Mouse (Mus musculus) embryo, embryonic 10.5 days (tissue): ENCODE results near the gene Atp2a2.
A peak's percentile ranks its signal among the peaks of the same experiment; 100 is the strongest.

ENCODE experiments used
- DNase-seq: peaks from one replicate; pipeline ENCODE4 v3.0.0-alpha.2; 2015; ENCODE audit warnings: low spot score

Gene Atp2a2

DNA sequence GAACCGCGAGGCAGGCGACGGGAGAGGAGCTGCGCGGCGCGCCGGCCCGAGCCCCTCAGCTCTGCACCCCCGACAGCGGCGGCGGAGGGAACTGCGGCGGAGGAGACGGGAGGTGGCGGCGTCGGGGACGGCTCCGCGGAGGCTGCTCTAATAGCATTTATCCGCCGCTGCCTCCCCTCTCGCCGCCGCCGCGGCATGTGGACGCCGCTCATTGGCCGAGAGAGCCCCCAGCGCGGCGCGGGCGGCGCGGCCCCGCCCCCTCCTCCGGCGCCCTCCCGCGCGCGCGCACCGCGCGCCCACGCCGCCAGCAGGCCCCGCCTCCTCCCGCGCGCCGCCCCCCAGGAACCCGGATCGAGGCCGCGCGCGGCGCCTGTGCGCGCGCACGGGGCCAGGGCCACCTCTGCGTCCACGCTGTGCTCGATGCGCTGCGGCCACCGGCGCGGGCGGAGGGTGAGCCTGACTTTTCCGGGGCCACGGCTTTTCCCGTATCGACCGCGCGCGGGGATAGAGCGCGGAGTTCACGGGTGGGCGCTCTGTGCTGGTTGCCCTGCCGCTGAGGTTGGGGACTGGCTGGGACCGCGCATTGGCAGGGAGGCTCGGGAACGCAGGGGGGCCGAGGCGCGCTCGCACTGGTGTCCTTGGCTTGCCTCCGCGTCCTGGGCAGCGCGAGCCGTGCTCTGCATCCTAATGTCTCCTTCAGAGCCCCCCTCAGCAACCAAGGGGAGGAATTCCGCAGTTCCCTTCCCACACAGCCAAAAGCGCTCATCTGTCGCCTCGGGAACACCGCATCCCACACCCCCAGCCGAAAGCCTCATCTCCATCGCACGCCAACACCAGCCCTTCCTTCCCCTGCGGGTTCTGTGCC, at the start of gene Atp2a2:
Gene Atp2a2, minus strand, starts transcription at position 149 of the 865 bp plus-strand sequence.
- DNase-seq = peak; percentile 95

DNA sequence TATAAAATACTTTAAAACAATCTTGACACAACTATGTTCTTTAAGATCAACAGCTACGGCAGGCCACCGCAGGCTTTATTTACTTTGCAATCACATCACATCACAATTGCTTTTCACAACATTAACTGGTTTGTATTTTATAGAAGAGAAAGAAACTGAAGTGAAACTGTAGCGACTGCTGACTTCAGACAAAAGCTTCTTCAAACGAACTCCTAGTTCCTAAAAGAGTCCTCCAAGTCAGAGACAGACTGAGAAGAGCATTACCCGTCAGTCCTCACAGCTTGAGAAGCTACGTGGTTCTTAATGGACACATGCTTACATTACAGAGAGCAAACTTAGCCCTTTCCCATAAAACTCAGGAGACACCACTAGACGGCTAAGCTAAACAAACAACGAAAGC, 48.4 kb upstream of the Atp2a2 start:
- no peak for DNase-seq

- DNase-seq = no peak
Observed at GRCm38 (mm10) chr5:122548671-122549070, 46.6 kb upstream of the Atp2a2 start.

- DNase-seq = no peak
Observed at GRCm38 (mm10) chr5:122547810-122548209, 45.8 kb upstream of the Atp2a2 start.

- peak; percentile 39 for DNase-seq
Observed at GRCm38 (mm10) chr5:122547251-122547714, 45.3 kb upstream of the Atp2a2 start.

- no peak for DNase-seq
Observed at GRCm38 (mm10) chr5:122543392-122543791, 41.4 kb upstream of the Atp2a2 start.

- DNase-seq = no peak
Observed at GRCm38 (mm10) chr5:122541871-122542270, 39.8 kb upstream of the Atp2a2 start.

GRCm38 (mm10) chr5:122538077-122538476, 36.1 kb upstream of the Atp2a2 start:
- no peak for DNase-seq

DNA sequence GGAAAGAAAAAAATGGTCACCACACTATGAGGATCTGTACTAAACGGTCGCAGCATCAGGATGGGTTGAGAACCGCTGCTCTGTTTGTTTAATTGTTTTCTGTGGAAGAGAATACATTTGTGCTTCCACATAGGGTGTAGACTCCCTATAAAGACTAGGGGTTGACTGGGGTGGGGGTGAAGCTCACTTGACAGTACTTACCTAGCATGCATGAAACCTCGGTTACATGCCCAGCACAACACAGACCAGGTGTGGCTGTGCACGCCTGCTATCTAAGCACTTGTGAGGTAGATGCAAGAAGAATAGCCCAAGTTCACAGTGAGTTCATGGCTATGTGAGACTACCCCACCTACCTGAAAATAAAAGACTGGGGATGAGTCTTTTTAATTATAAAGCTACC, 35.6 kb upstream of the Atp2a2 start:
- DNase-seq = no peak

- DNase-seq = no peak
Observed at GRCm38 (mm10) chr5:122533884-122534283, 31.9 kb upstream of the Atp2a2 start.

GRCm38 (mm10) chr5:122529913-122530604, 28.0 kb upstream of the Atp2a2 start:
- no peak for DNase-seq

- DNase-seq = no peak
Observed at GRCm38 (mm10) chr5:122529316-122529715, 27.3 kb upstream of the Atp2a2 start.

DNA sequence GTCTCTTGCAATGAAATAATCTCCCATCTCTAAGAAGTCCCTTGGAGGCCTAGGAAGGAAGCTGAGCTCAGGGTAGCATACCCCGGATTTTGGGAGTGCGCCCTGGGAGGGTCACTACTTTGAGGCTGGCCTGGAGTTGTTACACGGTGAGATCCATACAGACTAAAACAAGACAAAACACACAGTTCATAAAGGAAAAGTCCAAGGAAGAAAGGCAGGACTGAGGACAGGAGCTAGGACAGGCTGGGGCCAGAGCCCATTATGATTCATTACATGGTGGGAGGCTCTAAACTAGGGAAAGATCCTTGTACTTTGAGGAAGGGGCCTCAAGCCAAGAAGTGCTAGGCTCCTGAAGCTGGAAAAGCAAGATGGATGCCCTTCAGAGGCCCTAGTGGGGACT, 26.6 kb upstream of the Atp2a2 start:
- no peak for DNase-seq

GRCm38 (mm10) chr5:122527761-122528160, 25.7 kb upstream of the Atp2a2 start:
- DNase-seq = peak; percentile 59

DNA sequence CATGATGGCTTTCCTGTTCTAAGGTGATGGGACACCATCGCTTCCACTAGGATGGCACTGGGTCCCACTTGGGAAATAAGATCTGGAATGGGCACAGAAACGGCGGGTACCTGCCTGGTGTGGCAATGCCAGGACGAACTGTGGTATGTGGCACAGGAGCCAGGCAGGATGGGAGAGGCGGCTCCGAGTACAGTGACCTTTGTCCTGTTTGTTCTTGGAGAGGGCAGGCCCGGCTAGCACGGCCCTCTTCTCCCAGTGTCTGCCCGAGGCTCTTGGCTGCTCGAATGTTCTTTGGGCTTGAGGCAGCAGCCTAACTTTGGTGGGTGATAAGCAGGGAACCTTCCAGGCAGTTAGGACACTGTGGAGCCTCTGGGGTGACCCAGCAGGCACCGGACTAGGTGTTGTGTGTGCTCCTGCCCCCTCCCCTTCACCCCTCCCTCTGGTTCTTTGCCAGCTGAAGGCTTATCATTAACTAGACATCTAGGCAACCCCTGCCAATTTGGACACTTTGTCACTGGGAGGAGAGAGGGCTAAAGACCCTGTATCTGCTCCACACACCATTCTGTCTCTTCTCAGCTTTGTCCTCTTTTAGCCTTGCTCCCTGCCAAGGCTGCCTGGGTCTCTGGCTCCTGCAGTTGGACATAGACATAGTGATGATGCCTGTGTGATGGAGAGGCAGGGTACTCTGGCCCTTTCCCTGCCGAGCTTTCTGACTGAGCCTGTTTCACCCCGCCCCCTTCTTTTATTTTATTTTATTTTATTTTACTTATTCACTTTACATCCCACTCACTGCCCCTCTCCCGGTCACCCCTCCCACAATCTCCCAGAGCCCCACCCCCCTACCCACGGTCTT, 25.1 kb upstream of the Atp2a2 start:
- no peak for DNase-seq

DNA sequence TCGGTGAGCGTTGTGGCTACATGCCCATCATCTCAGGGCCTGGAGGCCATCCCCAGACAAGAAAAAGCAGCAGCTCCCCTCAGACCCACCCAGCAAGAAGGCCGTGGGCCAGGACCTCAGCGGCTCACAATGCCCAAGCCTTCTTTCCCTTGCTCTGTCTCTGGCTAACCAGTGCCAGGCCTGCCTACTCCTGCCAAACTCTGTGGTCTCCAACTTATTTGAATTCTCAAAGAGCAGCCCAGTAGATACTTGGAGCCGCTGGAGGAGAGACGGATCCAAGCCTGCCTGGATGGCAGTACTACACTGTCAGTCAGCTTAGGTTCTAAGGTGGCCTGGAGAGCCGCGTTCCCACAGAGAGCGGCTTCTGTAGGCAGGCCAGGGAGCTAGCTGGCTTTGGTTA, 24.4 kb upstream of the Atp2a2 start:
- DNase-seq = no peak

GRCm38 (mm10) chr5:122525238-122525931, 23.4 kb upstream of the Atp2a2 start:
- no peak for DNase-seq

DNA sequence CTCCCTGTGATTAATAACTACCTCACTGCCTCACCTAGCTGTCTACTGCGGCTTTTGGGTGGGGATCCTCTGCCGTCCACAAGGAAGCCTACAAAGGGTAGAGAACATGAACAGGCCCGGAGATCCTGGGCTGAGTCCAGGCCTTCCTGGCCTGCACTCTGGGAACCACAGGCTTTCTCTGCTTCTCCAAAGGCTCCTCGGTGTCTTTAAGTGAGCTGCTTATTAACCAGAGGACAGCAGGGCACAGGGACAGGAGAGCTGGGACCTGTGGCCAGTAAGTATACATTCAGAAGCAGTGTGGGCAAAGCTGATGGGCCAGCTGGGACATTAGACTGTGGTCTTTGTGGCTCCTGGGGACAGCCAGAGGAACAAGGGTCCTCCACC, 22.8 kb upstream of the Atp2a2 start:
- DNase-seq = no peak

GRCm38 (mm10) chr5:122524244-122524643, 22.2 kb upstream of the Atp2a2 start:
- DNase-seq = no peak

GRCm38 (mm10) chr5:122521130-122521473, 19.1 kb upstream of the Atp2a2 start:
- no peak for DNase-seq

- no peak for DNase-seq
Observed at GRCm38 (mm10) chr5:122520254-122521129, 18.5 kb upstream of the Atp2a2 start.
